Mouse (Mus musculus) ovary, postnatal 10 days (tissue): ENCODE results near the gene Prr19.
"Not testable (repeated sequence)": the region's sequence is repeated elsewhere in the genome, so short reads cannot be mapped to it uniquely, and the experiment has no call there.

Source experiments
- DNase-seq: peaks from one replicate; pipeline ENCODE4 v3.0.0; 2022; ENCODE audit warnings: low spot score

The Prr19 gene

GRCm38 (mm10) chr7:25301063-25301462, at the start of gene Prr19:
TSS of gene Prr19 (plus strand) at chr7:25301411.
- no peak for DNase-seq

- DNase-seq = no peak
These were observed 49.4 kb upstream of the Prr19 start for GRCm38 (mm10) chr7:25251822-25252221.

GRCm38 (mm10) chr7:25261896-25262295, 39.3 kb upstream of the Prr19 start:
- DNase-seq = no peak

- DNase-seq = no peak
These were observed 37.0 kb upstream of the Prr19 start for GRCm38 (mm10) chr7:25263968-25264870.

- not testable (repeated sequence) for DNase-seq
These were observed 35.5 kb upstream of the Prr19 start for GRCm38 (mm10) chr7:25265743-25266142.

- DNase-seq = no peak
These were observed 34.8 kb upstream of the Prr19 start for GRCm38 (mm10) chr7:25266180-25266962.

GRCm38 (mm10) chr7:25267301-25267750, 33.9 kb upstream of the Prr19 start, which contains the start of gene Cic:
TSS of gene Cic (plus strand) at chr7:25267704.
- DNase-seq = no peak

GRCm38 (mm10) chr7:25267751-25268463, 33.3 kb upstream of the Prr19 start:
- DNase-seq = peak; percentile 98

- DNase-seq = no peak
These were observed 32.6 kb upstream of the Prr19 start for GRCm38 (mm10) chr7:25268588-25268987.

- peak; percentile 2 for DNase-seq
These were observed 32.2 kb upstream of the Prr19 start for GRCm38 (mm10) chr7:25269029-25269428.

GRCm38 (mm10) chr7:25269545-25270271, 31.5 kb upstream of the Prr19 start:
- DNase-seq = peak; percentile 1

GRCm38 (mm10) chr7:25270652-25271633, 30.3 kb upstream of the Prr19 start:
- no peak for DNase-seq

GRCm38 (mm10) chr7:25271651-25272444, 29.4 kb upstream of the Prr19 start:
- no peak for DNase-seq

- no peak for DNase-seq
These were observed 28.6 kb upstream of the Prr19 start for GRCm38 (mm10) chr7:25272445-25273258.

GRCm38 (mm10) chr7:25273259-25274241, 27.7 kb upstream of the Prr19 start:
- no peak for DNase-seq

GRCm38 (mm10) chr7:25274571-25274970, 26.6 kb upstream of the Prr19 start:
- DNase-seq = no peak

- DNase-seq = no peak
These were observed 26.2 kb upstream of the Prr19 start for GRCm38 (mm10) chr7:25274996-25275395.
